Mouse (Mus musculus) ES-E14 (cell line): ENCODE measurements around the gene Sh3pxd2a.

Experiments
- CHD2 ChIP-seq: IDR thresholded peaks from 2 replicates; pipeline ENCODE4 v1.6.1; 2014; ENCODE audit warnings: mild to moderate bottlenecking, low read depth, low read length, inconsistent platforms
- MAFK ChIP-seq: IDR thresholded peaks from 2 replicates; pipeline ENCODE4 v1.6.1; 2014; ENCODE audit warnings: mild to moderate bottlenecking, low read depth, low read length, inconsistent platforms; ENCODE audit not compliant: insufficient read depth
- ZNF384 ChIP-seq: IDR thresholded peaks from 2 replicates; pipeline ENCODE4 v1.6.1; 2012; ENCODE audit warnings: low read depth, low read length, inconsistent platforms

DNA sequence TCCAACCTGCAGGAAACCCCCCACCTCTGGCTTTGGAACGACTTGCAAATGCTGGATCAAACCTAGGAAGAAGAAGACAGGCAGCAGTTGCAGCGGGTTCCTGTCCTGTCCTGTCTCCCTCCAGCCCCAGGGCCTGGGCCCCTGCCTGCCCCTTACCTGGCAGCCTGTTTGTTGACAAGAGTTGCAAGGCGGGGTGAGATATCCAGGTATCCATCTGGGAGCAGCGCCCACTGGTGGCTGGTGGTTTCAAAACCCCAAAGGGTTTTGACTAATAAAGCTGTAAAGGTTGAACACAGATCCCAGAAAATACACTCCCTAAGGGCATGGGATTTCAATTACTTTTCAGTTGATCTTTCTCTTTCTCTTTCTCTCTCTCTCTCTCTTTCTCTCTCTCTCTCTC is 24.0 kb upstream of the Sh3pxd2a start:
- TF ChIP-seq CHD2 (no peak), MAFK (peak; percentile 55), ZNF384 (no peak)
